Mouse (Mus musculus): ENCODE measurements around the gene 9330159F19Rik. TPM values are rescaled to one million over a fixed set of nuclear protein-coding genes. Genes with fewer than 3 reads are reported as not detected.
A peak's percentile ranks its signal among the peaks of the same experiment; 100 is the strongest.

Gene 9330159F19Rik
- 0.67 and 0.69 TPM in 2 replicates for polyA plus RNA-seq (2012; rRNA removed)

GRCm38 (mm10) chr10:29211453-29211852, at the start of gene 9330159F19Rik:
TSS of gene 9330159F19Rik (plus strand) at chr10:29211606.
- 10% methylated on average over 4 of the region's 4 CpGs for WGBS
- 0 out of 2 replicates have a peak, but pooled peaks have one; percentile 31 for TF ChIP-seq POLR2A (IDR thresholded peaks at IDR 0.05; ENCODE audit: borderline replicate concordance, extremely low read depth, low read depth, low read length)
- no peak for TF ChIP-seq CTCF (IDR thresholded peaks at IDR 0.05; ENCODE audit: insufficient read depth, low read length)
- peak; percentile 5 for DNase-seq
- Histone ChIP-seq H3K4me3 (replicated peaks; ENCODE audit: extremely low read depth, low read depth, low read length) (peak within 1 kb of the TSS; percentile 56), H3K4me1 (ENCODE audit: control insufficient read depth, insufficient read depth, low read length) (no peaks in the 10 kb centered on the region)

GRCm38 (mm10) chr10:29161664-29162063, 49.7 kb upstream of the 9330159F19Rik start:
- no peak for TF ChIP-seq POLR2A (IDR thresholded peaks at IDR 0.05; ENCODE audit: borderline replicate concordance, extremely low read depth, low read depth, low read length)
- no peak for TF ChIP-seq CTCF (IDR thresholded peaks at IDR 0.05; ENCODE audit: insufficient read depth, low read length)
- WGBS = 63% methylated on average over 2 of the region's 2 CpGs

GRCm38 (mm10) chr10:29173778-29174177, 37.6 kb upstream of the 9330159F19Rik start:
- H3K4me1 ChIP-seq (ENCODE audit: control insufficient read depth, insufficient read depth, low read length) = no peaks in the 10 kb centered on the region
- H3K4me3 ChIP-seq (replicated peaks; ENCODE audit: extremely low read depth, low read depth, low read length) = no peak overlapping the region
- no peak for DNase-seq
- WGBS = 75% methylated on average over 2 of the region's 2 CpGs
- TF ChIP-seq POLR2A (IDR thresholded peaks at IDR 0.05; ENCODE audit: borderline replicate concordance, extremely low read depth, low read depth, low read length) = no peak

More at GRCm38 (mm10) chr10:29161664-29162063, 49.7 kb upstream of the 9330159F19Rik start:
- no peak overlapping the region for H3K4me3 ChIP-seq (replicated peaks; ENCODE audit: extremely low read depth, low read depth, low read length)
- DNase-seq = no peak
- H3K4me1 ChIP-seq (ENCODE audit: control insufficient read depth, insufficient read depth, low read length) = no peaks in the 10 kb centered on the region

GRCm38 (mm10) chr10:29175656-29176055, 35.8 kb upstream of the 9330159F19Rik start:
- Histone ChIP-seq H3K4me3 (replicated peaks; ENCODE audit: extremely low read depth, low read depth, low read length) (no peak overlapping the region), H3K4me1 (ENCODE audit: control insufficient read depth, insufficient read depth, low read length) (no peaks in the 10 kb centered on the region)
- WGBS = 74% methylated on average over 3 of the region's 3 CpGs
- TF ChIP-seq POLR2A (IDR thresholded peaks at IDR 0.05; ENCODE audit: borderline replicate concordance, extremely low read depth, low read depth, low read length) = no peak
- no peak for TF ChIP-seq CTCF (IDR thresholded peaks at IDR 0.05; ENCODE audit: insufficient read depth, low read length)
- no peak for DNase-seq

GRCm38 (mm10) chr10:29176881-29177280, 34.5 kb upstream of the 9330159F19Rik start:
- 73% methylated on average over 4 of the region's 4 CpGs for WGBS
- no peak for DNase-seq
- TF ChIP-seq CTCF (IDR thresholded peaks at IDR 0.05; ENCODE audit: insufficient read depth, low read length) (no peak), POLR2A (IDR thresholded peaks at IDR 0.05; ENCODE audit: borderline replicate concordance, extremely low read depth, low read depth, low read length) (no peak)

GRCm38 (mm10) chr10:29178003-29178402, 33.4 kb upstream of the 9330159F19Rik start:
- no peak for DNase-seq
- no peak for TF ChIP-seq POLR2A (IDR thresholded peaks at IDR 0.05; ENCODE audit: borderline replicate concordance, extremely low read depth, low read depth, low read length)
- TF ChIP-seq CTCF (IDR thresholded peaks at IDR 0.05; ENCODE audit: insufficient read depth, low read length) = no peak
- Histone ChIP-seq H3K4me1 (ENCODE audit: control insufficient read depth, insufficient read depth, low read length) (no peaks in the 10 kb centered on the region), H3K4me3 (replicated peaks; ENCODE audit: extremely low read depth, low read depth, low read length) (no peak overlapping the region)
- 35% methylated on average over 2 of the region's 2 CpGs for WGBS

More at GRCm38 (mm10) chr10:29176881-29177280, 34.5 kb upstream of the 9330159F19Rik start:
- no peaks in the 10 kb centered on the region for H3K4me1 ChIP-seq (ENCODE audit: control insufficient read depth, insufficient read depth, low read length)
- H3K4me3 ChIP-seq (replicated peaks; ENCODE audit: extremely low read depth, low read depth, low read length) = no peak overlapping the region

GRCm38 (mm10) chr10:29180210-29180609, 31.2 kb upstream of the 9330159F19Rik start:
- Histone ChIP-seq H3K4me1 (ENCODE audit: control insufficient read depth, insufficient read depth, low read length) (no peaks in the 10 kb centered on the region), H3K4me3 (replicated peaks; ENCODE audit: extremely low read depth, low read depth, low read length) (no peak overlapping the region)
- DNase-seq = no peak
- 87% methylated on average over 3 of the region's 3 CpGs for WGBS
- TF ChIP-seq CTCF (IDR thresholded peaks at IDR 0.05; ENCODE audit: insufficient read depth, low read length) (no peak), POLR2A (IDR thresholded peaks at IDR 0.05; ENCODE audit: borderline replicate concordance, extremely low read depth, low read depth, low read length) (no peak)

- no peak for DNase-seq
- WGBS = 84% methylated on average over 2 of the region's 2 CpGs
- no peak overlapping the region for H3K4me3 ChIP-seq (replicated peaks; ENCODE audit: extremely low read depth, low read depth, low read length)
- TF ChIP-seq POLR2A (IDR thresholded peaks at IDR 0.05; ENCODE audit: borderline replicate concordance, extremely low read depth, low read depth, low read length) (no peak), CTCF (IDR thresholded peaks at IDR 0.05; ENCODE audit: insufficient read depth, low read length) (no peak)
- no peaks in the 10 kb centered on the region for H3K4me1 ChIP-seq (ENCODE audit: control insufficient read depth, insufficient read depth, low read length)
These were observed 30.4 kb upstream of the 9330159F19Rik start for GRCm38 (mm10) chr10:29181046-29181445.

- Histone ChIP-seq H3K4me3 (replicated peaks; ENCODE audit: extremely low read depth, low read depth, low read length) (no peak overlapping the region), H3K4me1 (ENCODE audit: control insufficient read depth, insufficient read depth, low read length) (no peaks in the 10 kb centered on the region)
- TF ChIP-seq CTCF (IDR thresholded peaks at IDR 0.05; ENCODE audit: insufficient read depth, low read length) = no peak
- no peak for TF ChIP-seq POLR2A (IDR thresholded peaks at IDR 0.05; ENCODE audit: borderline replicate concordance, extremely low read depth, low read depth, low read length)
- DNase-seq = no peak
These were observed 17.6 kb upstream of the 9330159F19Rik start for GRCm38 (mm10) chr10:29193769-29194168.

GRCm38 (mm10) chr10:29196811-29197210, 14.6 kb upstream of the 9330159F19Rik start:
- WGBS = 96% methylated on average over 33 of the region's 33 CpGs
- TF ChIP-seq CTCF (IDR thresholded peaks at IDR 0.05; ENCODE audit: insufficient read depth, low read length) = no peak
- no peak for TF ChIP-seq POLR2A (IDR thresholded peaks at IDR 0.05; ENCODE audit: borderline replicate concordance, extremely low read depth, low read depth, low read length)
- no peaks in the 10 kb centered on the region for H3K4me1 ChIP-seq (ENCODE audit: control insufficient read depth, insufficient read depth, low read length)
- DNase-seq = no peak
- H3K4me3 ChIP-seq (replicated peaks; ENCODE audit: extremely low read depth, low read depth, low read length) = no peak overlapping the region
